Mouse (Mus musculus) intestine, embryonic 15.5 days (tissue): ENCODE measurements around the gene Trpm1. TPM values are rescaled to one million over a fixed set of nuclear protein-coding genes. Genes with fewer than 3 reads are reported as not detected.

Source experiments
- ATAC-seq: fragments of 200-750 bp; cut with Nextera tagmentation; 2 replicates; pipeline ENCODE4 v1.8.0; 2017; ENCODE audit warnings: moderate TSS enrichment, moderate library complexity
- H3K27ac ChIP-seq: fragments of 300-500 bp; sonication (generic); 2 replicates; pipeline ENCODE4 v1.5.1; 2015; ENCODE audit warnings: mild to moderate bottlenecking, inconsistent platforms
- H3K27me3 ChIP-seq: fragments of 300-500 bp; sonication (generic); replicated peaks from 2 replicates; pipeline ENCODE4 v1.6.1; 2015; ENCODE audit warnings: inconsistent platforms
- H3K36me3 ChIP-seq: fragments of 300-500 bp; sonication (generic); 2 replicates; pipeline ENCODE4 v1.6.1; 2015; ENCODE audit warnings: inconsistent platforms
- H3K4me1 ChIP-seq: fragments of 300-500 bp; sonication (generic); replicated peaks from 2 replicates; pipeline ENCODE4 v1.6.1; 2015; ENCODE audit warnings: inconsistent platforms
- H3K4me2 ChIP-seq: fragments of 300-500 bp; sonication (generic); replicated peaks from 2 replicates; pipeline ENCODE4 v1.6.1; 2015; ENCODE audit warnings: mild to moderate bottlenecking, inconsistent platforms
- H3K4me3 ChIP-seq: fragments of 300-500 bp; sonication (generic); replicated peaks from 2 replicates; pipeline ENCODE4 v1.5.1; 2015; ENCODE audit warnings: inconsistent platforms
- H3K9ac ChIP-seq: fragments of 300-500 bp; sonication (generic); 2 replicates; pipeline ENCODE4 v1.6.1; 2015; ENCODE audit warnings: inconsistent platforms
- H3K9me3 ChIP-seq: fragments of 300-500 bp; sonication (generic); 2 replicates; pipeline ENCODE4 v1.6.1; 2016; ENCODE audit warnings: inconsistent platforms
- WGBS: fragments of 180-500 bp; shearing (Covaris S2); methylation state at CpG from one replicate; pipeline ENCODE4 v1.1.7; 2015; 5-methylcytosine and 5-hydroxymethylcytosine counted together
- polyA plus RNA-seq: library from polyadenylated mRNA; unstranded; fragments of >200 nt; fragmentation: Nextera tagmentation; extraction: Ambion mirVana; gene quantifications from 2 replicates; pipeline ENCODE4 v1.2.1, GENCODE M21; 2015

Trpm1 gene
- polyA plus RNA-seq, 1 experiment from 2014 or later, result not detected

GRCm38 (mm10) chr7:64242424-64242823 lies 88.8 kb downstream of the Trpm1 start:
- Histone ChIP-seq H3K4me1 (no peaks in the 10 kb centered on the region), H3K27ac (no peak overlapping the region), H3K4me3 (no peak overlapping the region), H3K9me3 (no peaks in the 10 kb centered on the region), H3K36me3 (no peaks in the 10 kb centered on the region), H3K27me3 (no peaks in the 10 kb centered on the region), H3K4me2 (no peak overlapping the region), H3K9ac (no peak overlapping the region)
- no peak for ATAC-seq
- 73% methylated on average over 4 of the region's 4 CpGs for WGBS

- H3K9me3 ChIP-seq, result no peaks in the 10 kb centered on the region
- no peaks in the 10 kb centered on the region for H3K36me3 ChIP-seq
- H3K27ac ChIP-seq, result no peak overlapping the region
- no peaks in the 10 kb centered on the region for H3K27me3 ChIP-seq
- no peak overlapping the region for H3K9ac ChIP-seq
- WGBS, result 79% methylated on average over 6 of the region's 6 CpGs
- H3K4me2 ChIP-seq, result no peak overlapping the region
- ATAC-seq, result no peak
- H3K4me1 ChIP-seq, result no peaks in the 10 kb centered on the region
- H3K4me3 ChIP-seq, result no peak overlapping the region
Measured at GRCm38 (mm10) chr7:64244371-64244770, 90.7 kb downstream of the Trpm1 start.

GRCm38 (mm10) chr7:64246713-64247112 lies 93.1 kb downstream of the Trpm1 start:
- no peak for ATAC-seq
- no peak overlapping the region for H3K4me2 ChIP-seq
- H3K27me3 ChIP-seq, result no peaks in the 10 kb centered on the region
- no peaks in the 10 kb centered on the region for H3K4me1 ChIP-seq
- no peak overlapping the region for H3K27ac ChIP-seq
- H3K9me3 ChIP-seq, result no peaks in the 10 kb centered on the region
- no peak overlapping the region for H3K4me3 ChIP-seq
- H3K9ac ChIP-seq, result no peak overlapping the region
- 75% methylated on average over 4 of the region's 4 CpGs for WGBS
- H3K36me3 ChIP-seq, result no peaks in the 10 kb centered on the region

GRCm38 (mm10) chr7:64248352-64248751 lies 94.7 kb downstream of the Trpm1 start:
- 77% methylated on average over 1 of the region's 1 CpGs for WGBS
- H3K27me3 ChIP-seq, result no peaks in the 10 kb centered on the region

DNA sequence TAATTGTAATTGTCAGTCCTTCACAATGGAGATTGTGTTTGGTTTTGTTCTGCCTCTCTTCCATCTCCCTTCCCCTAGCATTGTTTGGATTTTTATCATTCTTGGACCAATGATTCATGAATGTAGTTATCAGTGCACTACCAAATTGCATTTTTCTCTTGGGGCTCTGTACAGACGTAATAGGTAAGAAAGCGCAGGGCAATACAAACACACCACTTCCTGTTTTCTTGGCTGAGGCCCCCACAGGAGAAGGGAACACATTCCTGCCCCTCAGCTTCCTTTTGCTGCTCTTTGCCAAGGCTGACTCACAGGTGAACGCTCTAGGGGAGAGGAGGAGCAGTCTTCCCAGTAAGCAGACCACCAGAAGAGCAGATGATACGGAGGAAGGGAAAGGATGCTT lies 96.1 kb downstream of the Trpm1 start:
- WGBS, result 31% methylated on average over 4 of the region's 4 CpGs
- Histone ChIP-seq H3K4me1 (no peaks in the 10 kb centered on the region), H3K9ac (no peak overlapping the region), H3K4me3 (no peak overlapping the region), H3K36me3 (no peaks in the 10 kb centered on the region), H3K27ac (no peak overlapping the region), H3K9me3 (no peaks in the 10 kb centered on the region), H3K27me3 (no peaks in the 10 kb centered on the region), H3K4me2 (no peak overlapping the region)
- ATAC-seq, result no peak

More at GRCm38 (mm10) chr7:64248352-64248751, 94.7 kb downstream of the Trpm1 start:
- no peak for ATAC-seq
- Histone ChIP-seq H3K4me3 (no peak overlapping the region), H3K4me1 (no peaks in the 10 kb centered on the region), H3K9me3 (no peaks in the 10 kb centered on the region), H3K27ac (no peak overlapping the region), H3K9ac (no peak overlapping the region), H3K4me2 (no peak overlapping the region), H3K36me3 (no peaks in the 10 kb centered on the region)

DNA sequence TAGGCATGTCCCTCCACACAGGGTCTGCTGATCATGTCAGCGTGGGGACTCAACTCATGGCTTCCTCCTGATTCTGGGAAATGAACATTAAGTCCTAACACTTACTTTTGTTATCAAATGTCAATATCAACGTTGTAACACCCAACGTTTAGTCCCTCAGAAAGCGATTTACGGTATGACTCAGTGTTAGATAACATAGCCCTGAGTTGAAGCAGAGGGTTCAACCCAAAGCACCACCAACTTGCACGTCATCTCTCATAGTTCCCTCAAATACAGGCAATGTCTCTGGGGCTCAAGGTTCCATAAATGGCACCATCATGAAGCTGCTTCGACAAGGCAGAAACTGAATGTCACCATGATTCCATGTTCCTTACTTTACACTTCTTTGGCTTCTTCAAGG lies 96.8 kb downstream of the Trpm1 start:
- Histone ChIP-seq H3K27me3 (no peaks in the 10 kb centered on the region), H3K9me3 (no peaks in the 10 kb centered on the region), H3K4me3 (no peak overlapping the region), H3K36me3 (no peaks in the 10 kb centered on the region), H3K4me1 (no peaks in the 10 kb centered on the region), H3K9ac (no peak overlapping the region), H3K27ac (no peak overlapping the region), H3K4me2 (no peak overlapping the region)
- WGBS, result 85% methylated on average over 7 of the region's 7 CpGs
- ATAC-seq, result no peak

DNA sequence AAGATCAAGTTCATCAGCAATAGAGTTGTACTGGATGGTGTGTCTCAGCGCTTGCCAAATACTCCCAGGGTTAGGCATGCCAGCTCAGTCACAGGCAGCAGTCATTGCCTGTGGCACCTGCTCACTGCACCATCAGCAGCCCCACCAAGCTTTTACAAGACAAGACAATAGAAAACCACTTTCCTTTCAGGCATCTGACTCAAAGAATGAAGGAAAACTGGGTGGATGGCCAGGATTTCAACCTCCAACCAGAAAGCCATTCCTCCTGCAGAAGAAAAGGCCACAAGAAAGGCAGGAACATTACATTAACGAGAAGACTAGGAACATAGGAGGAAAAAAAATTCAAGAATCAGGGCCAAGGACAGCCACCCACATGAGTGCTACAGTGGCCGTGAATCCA lies 100.1 kb downstream of the Trpm1 start:
- no peak overlapping the region for H3K27ac ChIP-seq
- no peaks in the 10 kb centered on the region for H3K4me1 ChIP-seq
- no peak for ATAC-seq
- no peaks in the 10 kb centered on the region for H3K27me3 ChIP-seq
- H3K4me2 ChIP-seq, result no peak overlapping the region
- H3K9me3 ChIP-seq, result no peaks in the 10 kb centered on the region
- H3K4me3 ChIP-seq, result no peak overlapping the region
- 86% methylated on average over 3 of the region's 3 CpGs for WGBS
- H3K9ac ChIP-seq, result no peak overlapping the region
- no peaks in the 10 kb centered on the region for H3K36me3 ChIP-seq

DNA sequence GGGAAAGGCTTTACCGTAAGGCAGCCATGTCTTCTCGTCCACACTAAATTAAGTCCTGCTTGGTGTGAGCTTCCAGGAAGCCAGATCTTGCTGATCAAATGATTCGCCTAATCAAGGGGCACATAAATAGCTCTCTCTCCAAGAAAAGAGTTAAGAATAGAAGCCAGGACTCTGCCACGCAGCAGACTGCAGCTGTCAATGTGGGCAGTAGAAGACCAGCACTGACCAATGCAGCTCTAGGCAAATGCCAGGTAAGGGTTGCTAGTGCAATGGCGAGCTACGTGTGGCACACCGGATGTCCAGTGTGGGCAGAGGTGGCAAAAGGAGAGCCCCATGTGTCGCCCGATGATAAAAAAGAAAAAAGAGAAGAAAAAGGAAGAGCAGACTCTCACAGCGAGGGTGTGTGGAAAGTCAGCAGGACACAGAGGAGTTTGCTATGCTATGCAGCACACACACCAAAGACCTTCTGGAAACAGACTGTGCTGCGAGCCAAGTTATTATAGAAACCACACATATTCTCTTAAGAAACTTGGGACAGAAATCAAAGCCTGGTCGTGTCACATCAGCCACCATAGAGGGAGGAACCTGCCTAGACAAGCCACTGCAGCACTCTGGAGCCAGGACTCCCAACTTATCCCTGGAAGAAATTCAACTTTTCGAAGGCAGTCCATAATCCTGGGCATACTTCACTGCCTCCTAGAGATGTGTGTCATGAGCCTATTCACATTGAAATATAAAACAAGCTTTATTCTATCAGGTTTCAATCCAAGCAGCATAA lies 112.1 kb downstream of the Trpm1 start:
- H3K27ac ChIP-seq, result no peak overlapping the region
- H3K4me3 ChIP-seq, result no peak overlapping the region
- WGBS, result 85% methylated on average over 13 of the region's 13 CpGs
- H3K4me1 ChIP-seq, result no peaks in the 10 kb centered on the region
- H3K36me3 ChIP-seq, result no peaks in the 10 kb centered on the region
- no peak for ATAC-seq
- peaks cover 12% of the 10 kb centered on the region; the same call in 1 of the 2 replicates for H3K27me3 ChIP-seq
- no peaks in the 10 kb centered on the region for H3K9me3 ChIP-seq
- H3K4me2 ChIP-seq, result no peak overlapping the region
- no peak overlapping the region for H3K9ac ChIP-seq

DNA sequence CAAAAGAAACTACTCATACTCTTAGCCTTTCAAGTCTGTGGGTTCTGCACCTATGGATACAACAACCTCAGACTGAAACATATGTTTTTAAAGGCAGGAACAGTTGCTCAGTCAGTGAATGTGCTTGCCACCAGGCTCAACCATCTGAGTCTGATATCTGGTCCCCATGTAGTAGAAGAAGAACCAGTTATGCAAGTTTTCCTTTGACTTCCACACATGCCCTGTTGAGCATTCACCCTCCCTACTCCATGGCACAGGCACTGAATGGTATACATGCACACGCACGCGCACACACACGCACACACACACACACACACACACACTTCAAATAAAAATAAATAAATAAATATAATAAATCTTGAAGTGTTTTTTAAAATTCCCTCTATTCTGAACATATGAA lies 113.0 kb downstream of the Trpm1 start:
- no peak overlapping the region for H3K4me3 ChIP-seq

DNA sequence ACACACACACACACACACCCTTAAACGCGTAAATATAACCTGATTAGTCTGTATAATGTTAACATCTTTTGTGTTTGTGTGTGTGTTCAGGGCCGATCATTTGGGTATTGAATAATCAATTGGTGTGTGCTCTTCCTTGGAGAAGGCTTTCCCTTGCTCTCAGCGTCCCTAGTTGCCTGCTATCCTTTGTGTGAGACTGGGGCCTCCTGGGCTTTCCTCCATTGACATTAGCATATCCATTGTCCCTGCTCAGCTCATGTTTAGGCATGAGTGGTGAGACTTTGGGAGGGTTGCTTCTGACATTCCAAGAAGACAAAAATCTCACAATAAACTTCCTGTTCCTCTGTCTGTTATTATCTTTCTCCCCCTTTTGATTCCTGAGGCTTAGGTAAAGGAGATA lies 118.3 kb downstream of the Trpm1 start:
- Histone ChIP-seq H3K27me3 (peaks cover 12% of the 10 kb centered on the region; the same call in 1 of the 2 replicates), H3K36me3 (no peaks in the 10 kb centered on the region), H3K4me1 (no peaks in the 10 kb centered on the region), H3K9ac (no peak overlapping the region), H3K27ac (no peak overlapping the region), H3K4me2 (no peak overlapping the region), H3K4me3 (no peak overlapping the region), H3K9me3 (no peaks in the 10 kb centered on the region)
- WGBS, result 53% methylated on average over 4 of the region's 4 CpGs
- ATAC-seq, result no peak

More for the DNA sequence above, 113.0 kb downstream of the Trpm1 start:
- no peaks in the 10 kb centered on the region for H3K9me3 ChIP-seq
- peaks cover 12% of the 10 kb centered on the region; the same call in 1 of the 2 replicates for H3K27me3 ChIP-seq
- 0 out of 2 replicates have a peak, but pooled peaks have one; percentile 55 for ATAC-seq
- H3K4me1 ChIP-seq, result no peaks in the 10 kb centered on the region
- H3K4me2 ChIP-seq, result no peak overlapping the region
- no peak overlapping the region for H3K27ac ChIP-seq
- WGBS, result 87% methylated on average over 4 of the region's 4 CpGs
- no peaks in the 10 kb centered on the region for H3K36me3 ChIP-seq
- no peak overlapping the region for H3K9ac ChIP-seq

DNA sequence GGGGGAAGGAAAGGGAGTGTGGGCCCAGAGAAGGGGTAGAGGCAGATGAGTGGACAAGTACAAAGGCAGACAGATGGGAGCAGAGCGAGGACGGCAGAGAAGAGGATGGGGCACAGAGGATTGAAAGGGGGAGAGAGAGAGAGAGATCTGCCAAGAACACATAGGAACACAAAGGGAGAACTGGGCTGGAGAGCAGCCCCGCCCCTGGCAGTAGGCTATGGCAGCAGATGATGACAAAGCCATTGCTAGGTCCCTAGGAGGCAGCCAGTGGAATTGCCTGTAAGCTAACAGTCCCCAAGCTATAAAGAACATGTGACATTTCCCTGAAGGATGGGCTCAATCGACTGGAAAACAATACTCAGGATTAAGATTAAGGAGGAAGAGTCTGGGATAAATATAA lies 121.9 kb downstream of the Trpm1 start:
- no peak overlapping the region for H3K9ac ChIP-seq
- H3K4me2 ChIP-seq, result no peak overlapping the region
- no peaks in the 10 kb centered on the region for H3K36me3 ChIP-seq
- H3K4me3 ChIP-seq, result no peak overlapping the region
- H3K9me3 ChIP-seq, result no peaks in the 10 kb centered on the region
- H3K4me1 ChIP-seq, result no peaks in the 10 kb centered on the region
- no peak for ATAC-seq
- WGBS, result 76% methylated on average over 4 of the region's 4 CpGs
- no peak overlapping the region for H3K27ac ChIP-seq
- no peaks in the 10 kb centered on the region for H3K27me3 ChIP-seq

DNA sequence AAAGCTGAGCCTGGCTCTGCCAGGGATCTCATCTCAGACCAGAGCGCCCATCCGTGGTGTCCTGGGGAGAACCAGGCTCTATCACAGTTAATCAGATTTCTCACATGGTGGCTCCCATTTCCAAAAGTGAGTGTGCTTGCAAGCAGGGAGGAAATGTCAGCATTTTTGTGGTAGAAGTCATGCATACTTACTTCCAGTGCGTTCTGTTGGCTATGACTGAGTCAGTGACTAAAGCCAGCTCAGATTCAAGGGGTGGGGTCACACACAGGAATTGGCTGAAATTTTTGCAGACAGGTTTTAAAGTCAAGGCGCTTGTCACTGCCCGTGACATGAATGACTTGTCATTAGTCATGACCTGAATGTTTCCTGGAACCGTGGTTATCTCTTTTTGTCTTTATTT lies 123.3 kb downstream of the Trpm1 start:
- no peak overlapping the region for H3K4me3 ChIP-seq
- no peaks in the 10 kb centered on the region for H3K9me3 ChIP-seq
- H3K4me1 ChIP-seq, result no peaks in the 10 kb centered on the region
- H3K27me3 ChIP-seq, result no peaks in the 10 kb centered on the region
- no peaks in the 10 kb centered on the region for H3K36me3 ChIP-seq
- ATAC-seq, result no peak
- H3K4me2 ChIP-seq, result no peak overlapping the region
- WGBS, result 58% methylated on average over 6 of the region's 6 CpGs
- H3K27ac ChIP-seq, result no peak overlapping the region
- no peak overlapping the region for H3K9ac ChIP-seq

DNA sequence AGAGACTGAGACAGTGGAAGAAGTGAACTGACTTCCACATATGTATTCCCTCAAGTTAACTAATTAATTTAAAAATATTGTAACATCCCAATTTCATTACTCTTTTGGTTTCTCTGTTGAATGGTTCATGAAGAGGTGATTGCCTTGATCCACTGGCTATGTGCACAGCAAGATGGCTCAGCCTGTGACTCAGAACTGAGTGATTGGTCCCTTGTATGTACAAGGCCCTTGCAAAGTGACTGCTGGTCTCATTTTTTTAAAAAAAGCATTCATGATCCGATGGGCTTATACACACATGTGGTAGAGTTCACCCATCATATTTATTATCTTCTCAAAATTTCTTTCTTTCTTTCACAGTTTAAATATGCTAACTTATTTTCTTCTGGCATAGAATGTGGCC lies 124.9 kb downstream of the Trpm1 start:
- no peak for ATAC-seq

More for the DNA sequence above, 124.9 kb downstream of the Trpm1 start:
- Histone ChIP-seq H3K4me2 (no peak overlapping the region), H3K4me3 (no peak overlapping the region), H3K36me3 (no peaks in the 10 kb centered on the region), H3K9ac (no peak overlapping the region), H3K4me1 (no peaks in the 10 kb centered on the region), H3K27ac (no peak overlapping the region), H3K27me3 (no peaks in the 10 kb centered on the region), H3K9me3 (no peaks in the 10 kb centered on the region)
- 86% methylated on average over 1 of the region's 1 CpGs for WGBS
